Mouse (Mus musculus): Measurements from ENCODE around the gene Odc1.

DNA sequence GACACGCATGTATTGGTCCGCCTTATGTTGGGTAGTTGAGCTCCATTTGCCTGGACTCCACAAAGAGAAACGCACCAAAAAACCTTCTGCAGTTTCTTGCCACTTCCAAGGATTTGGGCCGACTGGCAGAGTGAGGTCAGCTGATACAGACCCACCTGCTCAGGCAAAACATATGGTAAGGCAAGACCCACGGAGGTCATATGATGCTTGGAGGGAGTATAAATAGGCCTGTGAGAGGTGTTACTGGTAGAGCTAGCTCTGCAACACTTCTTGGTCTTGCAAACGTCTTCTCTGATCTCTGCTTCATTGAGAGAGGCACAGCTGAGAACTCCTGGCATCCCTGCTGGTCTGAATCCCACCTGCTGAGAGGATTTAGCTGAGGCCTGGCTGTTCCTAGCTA is 36.4 kb downstream of the Odc1 start:
- no peak for TF ChIP-seq CTCF (IDR thresholded peaks at IDR 0.05; ENCODE audit: low read depth)
- no peak for TF ChIP-seq EP300 (IDR thresholded peaks at IDR 0.05; ENCODE audit: low read depth)

Data from heart, postnatal 0 days (tissue).